Mouse (Mus musculus): ENCODE measurements around the gene Csnk1e. TPM values are rescaled to one million over a fixed set of nuclear protein-coding genes. Genes with fewer than 3 reads are reported as not detected.

Csnk1e gene
- polyA plus RNA-seq, 1 experiment from 2014 or later = 213 TPM

- H3K9me3 ChIP-seq (ENCODE audit: control insufficient read depth, low read length) = no peaks in the 10 kb centered on the region
- ATAC-seq (ENCODE audit: insufficient read depth, low FRiP score, low TSS enrichment) = 0 out of 2 replicates have a peak, but pooled peaks have one; percentile 24
- peak overlapping the region; percentile 97 for H3K4me2 ChIP-seq (ENCODE audit: low read depth)
- no peak for DNase-seq (ENCODE audit: low spot score)
- peak overlapping the region; percentile 97 for H3K27ac ChIP-seq (ENCODE audit: low read depth, low read length)
- peak overlapping the region; percentile 93 for H3K4me3 ChIP-seq (ENCODE audit: low read depth, low read length)
- H3K9ac ChIP-seq (ENCODE audit: low read length) = peak overlapping the region; percentile 100
- H3K27me3 ChIP-seq (ENCODE audit: control insufficient read depth, insufficient read depth, low read length) = no peaks in the 10 kb centered on the region
- H3K36me3 ChIP-seq (ENCODE audit: control insufficient read depth, insufficient read depth, low read length) = peaks cover 18% of the 10 kb centered on the region
- H3K4me1 ChIP-seq (ENCODE audit: control insufficient read depth, insufficient read depth, low read length) = peaks cover 33% of the 10 kb centered on the region
- WGBS = 21% methylated on average over 11 of the region's 11 CpGs
Measured at GRCm38 (mm10) chr15:79440651-79441330, 14.6 kb downstream of the Csnk1e start.

- 83% methylated on average over 4 of the region's 4 CpGs for WGBS
- H3K27me3 ChIP-seq (ENCODE audit: control insufficient read depth, insufficient read depth, low read length) = no peaks in the 10 kb centered on the region
- H3K27ac ChIP-seq (ENCODE audit: low read depth, low read length) = no peak overlapping the region
- peaks cover 22% of the 10 kb centered on the region for H3K36me3 ChIP-seq (ENCODE audit: control insufficient read depth, insufficient read depth, low read length)
- H3K9ac ChIP-seq (ENCODE audit: low read length) = peak overlapping the region; percentile 100
- peaks cover 33% of the 10 kb centered on the region for H3K4me1 ChIP-seq (ENCODE audit: control insufficient read depth, insufficient read depth, low read length)
- no peaks in the 10 kb centered on the region for H3K9me3 ChIP-seq (ENCODE audit: control insufficient read depth, low read length)
- no peak for DNase-seq (ENCODE audit: low spot score)
- no peak for ATAC-seq (ENCODE audit: insufficient read depth, low FRiP score, low TSS enrichment)
- H3K4me2 ChIP-seq (ENCODE audit: low read depth) = peak overlapping the region; percentile 97
- H3K4me3 ChIP-seq (ENCODE audit: low read depth, low read length) = peak overlapping the region; percentile 93
Measured at GRCm38 (mm10) chr15:79440223-79440622, 15.1 kb downstream of the Csnk1e start.

- peaks cover 28% of the 10 kb centered on the region for H3K36me3 ChIP-seq (ENCODE audit: control insufficient read depth, insufficient read depth, low read length)
- peaks cover 33% of the 10 kb centered on the region for H3K4me1 ChIP-seq (ENCODE audit: control insufficient read depth, insufficient read depth, low read length)
- ATAC-seq (ENCODE audit: insufficient read depth, low FRiP score, low TSS enrichment) (no peak), DNase-seq (ENCODE audit: low spot score) (no peak)
- WGBS = 76% methylated on average over 4 of the region's 4 CpGs
- peak overlapping the region; percentile 97 for H3K4me2 ChIP-seq (ENCODE audit: low read depth)
- H3K9ac ChIP-seq (ENCODE audit: low read length) = 0 out of 2 replicates have a peak overlapping the region, but pooled peaks have one; percentile 0
- H3K27me3 ChIP-seq (ENCODE audit: control insufficient read depth, insufficient read depth, low read length) = no peaks in the 10 kb centered on the region
- no peak overlapping the region for H3K27ac ChIP-seq (ENCODE audit: low read depth, low read length)
- H3K9me3 ChIP-seq (ENCODE audit: control insufficient read depth, low read length) = no peaks in the 10 kb centered on the region
- H3K4me3 ChIP-seq (ENCODE audit: low read depth, low read length) = no peak overlapping the region
Measured at GRCm38 (mm10) chr15:79439386-79439785, 16.0 kb downstream of the Csnk1e start.

- Histone ChIP-seq H3K36me3 (ENCODE audit: control insufficient read depth, insufficient read depth, low read length) (peaks cover 32% of the 10 kb centered on the region), H3K9ac (ENCODE audit: low read length) (no peak overlapping the region), H3K4me3 (ENCODE audit: low read depth, low read length) (no peak overlapping the region), H3K4me2 (ENCODE audit: low read depth) (peak overlapping the region; percentile 8; the same call in 1 of the 2 replicates), H3K27me3 (ENCODE audit: control insufficient read depth, insufficient read depth, low read length) (no peaks in the 10 kb centered on the region), H3K27ac (ENCODE audit: low read depth, low read length) (no peak overlapping the region), H3K4me1 (ENCODE audit: control insufficient read depth, insufficient read depth, low read length) (peaks cover 33% of the 10 kb centered on the region), H3K9me3 (ENCODE audit: control insufficient read depth, low read length) (no peaks in the 10 kb centered on the region)
- ATAC-seq (ENCODE audit: insufficient read depth, low FRiP score, low TSS enrichment) (no peak), DNase-seq (ENCODE audit: low spot score) (no peak)
- 73% methylated on average over 8 of the region's 8 CpGs for WGBS
Measured at GRCm38 (mm10) chr15:79438816-79439215, 16.6 kb downstream of the Csnk1e start.

GRCm38 (mm10) chr15:79438209-79438810, 17.1 kb downstream of the Csnk1e start:
- peaks cover 33% of the 10 kb centered on the region for H3K36me3 ChIP-seq (ENCODE audit: control insufficient read depth, insufficient read depth, low read length)
- H3K27ac ChIP-seq (ENCODE audit: low read depth, low read length) = no peak overlapping the region
- no peaks in the 10 kb centered on the region for H3K9me3 ChIP-seq (ENCODE audit: control insufficient read depth, low read length)
- H3K27me3 ChIP-seq (ENCODE audit: control insufficient read depth, insufficient read depth, low read length) = no peaks in the 10 kb centered on the region
- 92% methylated on average over 6 of the region's 6 CpGs for WGBS
- peaks cover 33% of the 10 kb centered on the region for H3K4me1 ChIP-seq (ENCODE audit: control insufficient read depth, insufficient read depth, low read length)
- H3K9ac ChIP-seq (ENCODE audit: low read length) = no peak overlapping the region
- ATAC-seq (ENCODE audit: insufficient read depth, low FRiP score, low TSS enrichment) = no peak
- peak overlapping the region; percentile 8; the same call in 1 of the 2 replicates for H3K4me2 ChIP-seq (ENCODE audit: low read depth)
- H3K4me3 ChIP-seq (ENCODE audit: low read depth, low read length) = no peak overlapping the region
- no peak for DNase-seq (ENCODE audit: low spot score)

- peaks cover 33% of the 10 kb centered on the region for H3K36me3 ChIP-seq (ENCODE audit: control insufficient read depth, insufficient read depth, low read length)
- H3K9ac ChIP-seq (ENCODE audit: low read length) = no peak overlapping the region
- no peak overlapping the region for H3K27ac ChIP-seq (ENCODE audit: low read depth, low read length)
- WGBS = 88% methylated on average over 12 of the region's 12 CpGs
- DNase-seq (ENCODE audit: low spot score) (no peak), ATAC-seq (ENCODE audit: insufficient read depth, low FRiP score, low TSS enrichment) (no peak)
- peaks cover 33% of the 10 kb centered on the region for H3K4me1 ChIP-seq (ENCODE audit: control insufficient read depth, insufficient read depth, low read length)
- no peaks in the 10 kb centered on the region for H3K27me3 ChIP-seq (ENCODE audit: control insufficient read depth, insufficient read depth, low read length)
- H3K4me3 ChIP-seq (ENCODE audit: low read depth, low read length) = no peak overlapping the region
- H3K4me2 ChIP-seq (ENCODE audit: low read depth) = no peak overlapping the region
- H3K9me3 ChIP-seq (ENCODE audit: control insufficient read depth, low read length) = no peaks in the 10 kb centered on the region
Measured at GRCm38 (mm10) chr15:79437541-79438208, 17.7 kb downstream of the Csnk1e start.

- Histone ChIP-seq H3K4me3 (ENCODE audit: low read depth, low read length) (no peak overlapping the region), H3K36me3 (ENCODE audit: control insufficient read depth, insufficient read depth, low read length) (peaks cover 37% of the 10 kb centered on the region), H3K9me3 (ENCODE audit: control insufficient read depth, low read length) (no peaks in the 10 kb centered on the region), H3K4me1 (ENCODE audit: control insufficient read depth, insufficient read depth, low read length) (peaks cover 33% of the 10 kb centered on the region), H3K9ac (ENCODE audit: low read length) (no peak overlapping the region), H3K4me2 (ENCODE audit: low read depth) (no peak overlapping the region), H3K27ac (ENCODE audit: low read depth, low read length) (no peak overlapping the region), H3K27me3 (ENCODE audit: control insufficient read depth, insufficient read depth, low read length) (no peaks in the 10 kb centered on the region)
- WGBS = 68% methylated on average over 7 of the region's 7 CpGs
- DNase-seq (ENCODE audit: low spot score) (no peak), ATAC-seq (ENCODE audit: insufficient read depth, low FRiP score, low TSS enrichment) (no peak)
Measured at GRCm38 (mm10) chr15:79436481-79436921, 18.9 kb downstream of the Csnk1e start.

- H3K9ac ChIP-seq (ENCODE audit: low read length) = no peak overlapping the region
- no peak overlapping the region for H3K4me3 ChIP-seq (ENCODE audit: low read depth, low read length)
- H3K36me3 ChIP-seq (ENCODE audit: control insufficient read depth, insufficient read depth, low read length) = peaks cover 42% of the 10 kb centered on the region
- H3K9me3 ChIP-seq (ENCODE audit: control insufficient read depth, low read length) = no peaks in the 10 kb centered on the region
- peaks cover 27% of the 10 kb centered on the region for H3K4me1 ChIP-seq (ENCODE audit: control insufficient read depth, insufficient read depth, low read length)
- WGBS = 49% methylated on average over 7 of the region's 7 CpGs
- DNase-seq (ENCODE audit: low spot score) = no peak
- no peak overlapping the region for H3K4me2 ChIP-seq (ENCODE audit: low read depth)
- H3K27me3 ChIP-seq (ENCODE audit: control insufficient read depth, insufficient read depth, low read length) = no peaks in the 10 kb centered on the region
- ATAC-seq (ENCODE audit: insufficient read depth, low FRiP score, low TSS enrichment) = no peak
- no peak overlapping the region for H3K27ac ChIP-seq (ENCODE audit: low read depth, low read length)
Measured at GRCm38 (mm10) chr15:79435191-79435671, 20.1 kb downstream of the Csnk1e start.

All from neural tube, embryonic 11.5 days (tissue).